Mouse (Mus musculus) stomach, postnatal 0 days (tissue): ENCODE results near the gene Ttc26. TPM values are rescaled to one million over a fixed set of nuclear protein-coding genes. Genes with fewer than 3 reads are reported as not detected.
"Not testable (repeated sequence)": the region's sequence is repeated elsewhere in the genome, so short reads cannot be mapped to it uniquely, and the experiment has no call there.

ENCODE experiments used
- ATAC-seq: fragments of 200-750 bp; cut with Nextera tagmentation; 2 replicates; pipeline ENCODE4 v1.8.0; 2017; ENCODE audit not compliant: low FRiP score, low TSS enrichment
- DNase-seq: peaks from one replicate; pipeline ENCODE4 v3.0.0-alpha.2; 2016; ENCODE audit warnings: low spot score
- H3K27ac ChIP-seq: fragments of 300-500 bp; sonication (generic); replicated peaks from 2 replicates; pipeline ENCODE4 v1.5.1; 2014; ENCODE audit warnings: mild to moderate bottlenecking, control low read depth
- H3K27me3 ChIP-seq: fragments of 300-500 bp; sonication (generic); 2 replicates; pipeline ENCODE4 v1.6.1; 2014; ENCODE audit warnings: low read length; ENCODE audit not compliant: control insufficient read depth, insufficient read depth
- H3K36me3 ChIP-seq: fragments of 300-500 bp; sonication (generic); 2 replicates; pipeline ENCODE4 v1.6.1; 2014; ENCODE audit warnings: low read length, mixed read lengths; ENCODE audit not compliant: control insufficient read depth, insufficient read depth
- H3K4me1 ChIP-seq: fragments of 300-500 bp; sonication (generic); replicated peaks from 2 replicates; pipeline ENCODE4 v1.6.1; 2014; ENCODE audit warnings: antibody characterized with exemption; ENCODE audit not compliant: control insufficient read depth, insufficient read depth
- H3K4me2 ChIP-seq: fragments of 300-500 bp; sonication (generic); replicated peaks from 2 replicates; pipeline ENCODE4 v1.6.1; 2014; ENCODE audit warnings: low read depth, mild to moderate bottlenecking, control low read depth, moderate library complexity
- H3K4me3 ChIP-seq: fragments of 300-500 bp; sonication (generic); 2 replicates; pipeline ENCODE4 v1.5.1; 2014; ENCODE audit warnings: low read depth, low read length, control low read depth
- H3K9ac ChIP-seq: fragments of 300-500 bp; sonication (generic); 2 replicates; pipeline ENCODE4 v1.6.1; 2014; ENCODE audit warnings: mild to moderate bottlenecking, low read length, control low read depth, mixed read lengths
- H3K9me3 ChIP-seq: fragments of 300-500 bp; sonication (generic); 2 replicates; pipeline ENCODE4 v1.6.1; 2016; ENCODE audit warnings: low read length; ENCODE audit not compliant: control insufficient read depth
- CTCF ChIP-seq: IDR thresholded peaks from 2 replicates; pipeline ENCODE4 v1.5.1; 2016; ENCODE audit warnings: antibody characterized with exemption, low read depth, mild to moderate bottlenecking, moderate library complexity
- EP300 ChIP-seq: optimal IDR thresholded peaks from 2 replicates; pipeline ENCODE3; 2016; ENCODE audit warnings: antibody characterized with exemption
- WGBS: fragments of 180-500 bp; shearing (Covaris S2); extraction: QIAGEN DNeasy Blood & Tissue Kit; methylation state at CpG from one replicate; pipeline ENCODE4 v1.1.7; 2014; 5-methylcytosine and 5-hydroxymethylcytosine counted together
- polyA plus RNA-seq: library from polyadenylated mRNA; unstranded; fragments of >200 nt; fragmentation: Nextera tagmentation; extraction: Ambion mirVana; gene quantifications from 2 replicates; pipeline ENCODE4 v1.2.1, GENCODE M21; 2015

The Ttc26 gene
- polyA plus RNA-seq, 1 experiment from 2014 or later = 1.5 TPM

- Histone ChIP-seq H3K4me2 (no peak overlapping the region), H3K9ac (no peak overlapping the region), H3K4me1 (no peaks in the 10 kb centered on the region), H3K4me3 (no peak overlapping the region), H3K36me3 (no peaks in the 10 kb centered on the region), H3K9me3 (no peaks in the 10 kb centered on the region), H3K27ac (no peak overlapping the region), H3K27me3 (no peaks in the 10 kb centered on the region)
- no peak for ATAC-seq
- DNase-seq = peak; percentile 20
- TF ChIP-seq EP300 (no peak), CTCF (peak; percentile 69)
- WGBS = 89% methylated on average over 3 of the region's 3 CpGs
Observed at GRCm38 (mm10) chr6:38389671-38390070, 8.4 kb downstream of the Ttc26 start.

- H3K9ac ChIP-seq, H3K4me1 ChIP-seq, ATAC-seq, H3K36me3 ChIP-seq, H3K9me3 ChIP-seq, H3K4me3 ChIP-seq, H3K27ac ChIP-seq, H3K27me3 ChIP-seq: not testable (repeated sequence)
- peak overlapping the region; percentile 70 for H3K4me2 ChIP-seq
- WGBS = 72% methylated on average over 5 of the region's 5 CpGs
- peak; percentile 13 for DNase-seq
Observed at GRCm38 (mm10) chr6:38432457-38432856, 51.2 kb downstream of the Ttc26 start.

- Histone ChIP-seq H3K4me1 (no peaks in the 10 kb centered on the region), H3K27ac (peak within 1 kb of the TSS; percentile 99), H3K36me3 (no peaks in the 10 kb centered on the region), H3K9me3 (no peaks in the 10 kb centered on the region), H3K4me2 (peak within 1 kb of the TSS; percentile 76), H3K27me3 (no peaks in the 10 kb centered on the region), H3K4me3 (peak within 1 kb of the TSS; percentile 79), H3K9ac (peak within 1 kb of the TSS; percentile 92)
- WGBS = under 1% methylated on average over 62 of the region's 64 CpGs
- ATAC-seq = peak; percentile 98
- DNase-seq = peak; percentile 96
- TF ChIP-seq EP300 = no peak
- TF ChIP-seq CTCF = no peak
Observed at GRCm38 (mm10) chr6:38433261-38434033, 52.2 kb downstream of the Ttc26 start, which contains the start of gene Ubn2. TSS of gene Ubn2 (plus strand) at chr6:38433950.

- TF ChIP-seq EP300 (no peak), CTCF (no peak)
- peak; percentile 65 for DNase-seq
- Histone ChIP-seq H3K9ac (peak overlapping the region; percentile 92), H3K4me1 (no peaks in the 10 kb centered on the region), H3K4me2 (peak overlapping the region; percentile 76), H3K9me3 (no peaks in the 10 kb centered on the region), H3K27me3 (no peaks in the 10 kb centered on the region), H3K36me3 (no peaks in the 10 kb centered on the region), H3K4me3 (peak overlapping the region; percentile 79), H3K27ac (peak overlapping the region; percentile 99)
- peak; percentile 81 for ATAC-seq
- WGBS = under 1% methylated on average over 62 of the region's 118 CpGs
Observed at GRCm38 (mm10) chr6:38434055-38435023, 53.1 kb downstream of the Ttc26 start.

- DNase-seq (no peak), ATAC-seq (no peak)
- H3K9me3 ChIP-seq = no peaks in the 10 kb centered on the region
- no peaks in the 10 kb centered on the region for H3K27me3 ChIP-seq
- no peak overlapping the region for H3K27ac ChIP-seq
- no peak overlapping the region for H3K4me2 ChIP-seq
- no peak overlapping the region for H3K4me3 ChIP-seq
- WGBS = 46% methylated on average over 3 of the region's 3 CpGs
- peaks cover 4% of the 10 kb centered on the region; the same call in 1 of the 2 replicates for H3K36me3 ChIP-seq
- no peak for TF ChIP-seq EP300
- no peaks in the 10 kb centered on the region for H3K4me1 ChIP-seq
- no peak overlapping the region for H3K9ac ChIP-seq
Observed at GRCm38 (mm10) chr6:38443842-38444241, 62.6 kb downstream of the Ttc26 start.
